Mouse (Mus musculus) kidney, adult 2 months (tissue): ENCODE results near the gene Cldn11.

ENCODE experiments used
- CTCF ChIP-seq: fragments of 200-500 bp; conservative IDR thresholded peaks from 2 replicates; pipeline ENCODE4 v1.5.1; 2011; ENCODE audit warnings: low read depth, mild to moderate bottlenecking, control low read depth, low read length, moderate library complexity, mixed read lengths; ENCODE audit not compliant: insufficient read depth, insufficient read length
- POLR2A ChIP-seq: fragments of 200-500 bp; IDR thresholded peaks from one replicate; pipeline ENCODE4 v1.6.1; 2011; ENCODE audit warnings: low read depth, low read length, control low read depth

GRCm38 (mm10) chr3:31161336-31161735, 11.6 kb downstream of the Cldn11 start:
- TF ChIP-seq POLR2A (no peak), CTCF (no peak)
